Mouse (Mus musculus) thymus, adult 2 months (tissue): ENCODE measurements around the gene Acsf3.

Experiments
- CTCF ChIP-seq: fragments of 200-500 bp; IDR thresholded peaks from 2 replicates; pipeline ENCODE4 v1.5.1; 2012; ENCODE audit warnings: mild to moderate bottlenecking, control low read depth, low read length, moderate library complexity, borderline replicate concordance; ENCODE audit not compliant: control insufficient read depth, poor library complexity, insufficient read depth; ENCODE audit errors: extremely low read depth
- POLR2A ChIP-seq: fragments of 200-500 bp; IDR thresholded peaks from 2 replicates; pipeline ENCODE4 v1.6.1; 2012; ENCODE audit warnings: mild to moderate bottlenecking, low read length, control low read depth, moderate library complexity; ENCODE audit not compliant: control insufficient read depth, poor library complexity, insufficient read depth; ENCODE audit errors: extremely low read depth

GRCm38 (mm10) chr8:122761109-122761508 is 14.2 kb upstream of the Acsf3 start:
- TF ChIP-seq CTCF = no peak
- TF ChIP-seq POLR2A = no peak
